Mouse (Mus musculus) kidney, adult 18-20 months (tissue): ENCODE data around the gene Naa10.

ENCODE experiments used
- DNase-seq: peaks from one replicate; pipeline ENCODE4 v3.0.0; 2021

Naa10 gene

GRCm38 (mm10) chrX:73914827-73915703, 6.7 kb downstream of the Naa10 start:
- DNase-seq = peak; percentile 80

GRCm38 (mm10) chrX:73911588-73911987, 10.2 kb downstream of the Naa10 start:
- DNase-seq = no peak

GRCm38 (mm10) chrX:73911156-73911555, 10.6 kb downstream of the Naa10 start:
- DNase-seq = peak; percentile 9

- DNase-seq = no peak
Measured at GRCm38 (mm10) chrX:73910451-73910850, 11.3 kb downstream of the Naa10 start.

- no peak for DNase-seq
Measured at GRCm38 (mm10) chrX:73910049-73910448, 11.7 kb downstream of the Naa10 start.

- DNase-seq = no peak
Measured at GRCm38 (mm10) chrX:73897959-73898358, 23.8 kb downstream of the Naa10 start.

- peak; percentile 62 for DNase-seq
Measured at GRCm38 (mm10) chrX:73895719-73896118, 26.0 kb downstream of the Naa10 start, which contains the start of gene L1cam. TSS of gene L1cam (minus strand) at chrX:73896105.

- DNase-seq = no peak
Measured at GRCm38 (mm10) chrX:73892833-73893232, 28.9 kb downstream of the Naa10 start.

- peak; percentile 37 for DNase-seq
Measured at GRCm38 (mm10) chrX:73891551-73892152, 30.1 kb downstream of the Naa10 start, which contains the start of gene Avpr2. TSS of gene Avpr2 (plus strand) at chrX:73892102.

GRCm38 (mm10) chrX:73881463-73881862, 40.3 kb downstream of the Naa10 start:
- peak; percentile 35 for DNase-seq

GRCm38 (mm10) chrX:73881036-73881427, 40.7 kb downstream of the Naa10 start:
- peak; percentile 11 for DNase-seq

GRCm38 (mm10) chrX:73880194-73881035, 41.3 kb downstream of the Naa10 start:
- DNase-seq = peak; percentile 33

- DNase-seq = no peak
Measured at GRCm38 (mm10) chrX:73877014-73877413, 44.7 kb downstream of the Naa10 start.

GRCm38 (mm10) chrX:73875881-73876280, 45.9 kb downstream of the Naa10 start:
- DNase-seq = no peak

GRCm38 (mm10) chrX:73871956-73872355, 49.8 kb downstream of the Naa10 start:
- no peak for DNase-seq

GRCm38 (mm10) chrX:73871474-73871873, 50.3 kb downstream of the Naa10 start:
- no peak for DNase-seq

GRCm38 (mm10) chrX:73869334-73869733, 52.4 kb downstream of the Naa10 start:
- no peak for DNase-seq

GRCm38 (mm10) chrX:73867852-73868251, 53.9 kb downstream of the Naa10 start:
- no peak for DNase-seq

- DNase-seq = no peak
Measured at GRCm38 (mm10) chrX:73867256-73867655, 54.5 kb downstream of the Naa10 start.
